Mouse (Mus musculus): ENCODE data around the gene Pde4d.

DNA sequence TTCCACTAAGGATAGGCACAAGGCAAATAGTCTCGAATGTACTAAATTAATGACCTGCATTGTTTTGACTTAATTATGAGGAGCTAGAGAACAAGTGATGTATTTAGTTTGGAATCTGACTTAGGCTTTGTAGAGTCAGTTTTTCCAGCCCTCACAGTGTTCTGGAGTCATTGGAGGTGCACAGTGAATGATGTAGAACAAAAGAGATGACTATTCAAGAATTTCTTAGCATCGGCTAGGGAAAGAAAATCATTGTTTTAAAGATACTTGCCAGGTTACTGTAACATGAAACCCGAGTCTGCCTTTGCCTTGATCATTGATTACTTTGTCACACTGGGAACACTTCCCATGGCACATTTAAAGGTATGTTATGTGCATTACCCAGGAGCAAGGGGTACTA lies 1089.6 kb downstream of the Pde4d start:
- TF ChIP-seq POLR2A (IDR thresholded peaks at IDR 0.05; ENCODE audit: insufficient read depth, low read depth, low read length) (no peak), CTCF (IDR thresholded peaks at IDR 0.05; ENCODE audit: insufficient read depth, low read depth, low read length) (no peak)
